Mouse (Mus musculus) midbrain, embryonic 16.5 days (tissue): ENCODE data around the gene Prss8. TPM values are rescaled to one million over a fixed set of nuclear protein-coding genes. Genes with fewer than 3 reads are reported as not detected.
"Not testable (repeated sequence)": the region's sequence is repeated elsewhere in the genome, so short reads cannot be mapped to it uniquely, and the experiment has no call there.

ENCODE experiments used
- ATAC-seq: fragments of 200-750 bp; cut with Nextera tagmentation; 2 replicates; pipeline ENCODE4 v1.8.0; 2017; ENCODE audit warnings: moderate TSS enrichment
- H3K27ac ChIP-seq: fragments of 300-500 bp; sonication (generic); 2 replicates; pipeline ENCODE4 v1.5.1; 2014; ENCODE audit warnings: mild to moderate bottlenecking, low read length, mixed read lengths
- H3K27me3 ChIP-seq: fragments of 300-500 bp; sonication (generic); 2 replicates; pipeline ENCODE4 v1.6.1; 2014; ENCODE audit warnings: low read depth, low read length, mixed read lengths; ENCODE audit not compliant: control insufficient read depth, insufficient read depth
- H3K36me3 ChIP-seq: fragments of 300-500 bp; sonication (generic); 2 replicates; pipeline ENCODE4 v1.6.1; 2014; ENCODE audit warnings: mild to moderate bottlenecking, low read length, moderate library complexity, mixed read lengths; ENCODE audit not compliant: control insufficient read depth, insufficient read depth
- H3K4me1 ChIP-seq: fragments of 300-500 bp; sonication (generic); 2 replicates; pipeline ENCODE4 v1.6.1; 2014; ENCODE audit warnings: mild to moderate bottlenecking, low read length, mixed read lengths; ENCODE audit not compliant: control insufficient read depth, insufficient read depth
- H3K4me2 ChIP-seq: fragments of 300-500 bp; sonication (generic); 2 replicates; pipeline ENCODE4 v1.6.1; 2014; ENCODE audit warnings: mild to moderate bottlenecking, low read length, mixed read lengths
- H3K4me3 ChIP-seq: fragments of 300-500 bp; sonication (generic); 2 replicates; pipeline ENCODE4 v1.5.1; 2014; ENCODE audit warnings: low read depth, mild to moderate bottlenecking, low read length, moderate library complexity, mixed read lengths
- H3K9ac ChIP-seq: fragments of 300-500 bp; sonication (generic); 2 replicates; pipeline ENCODE4 v1.6.1; 2014; ENCODE audit warnings: low read depth, low read length, mixed read lengths
- H3K9me3 ChIP-seq: fragments of 300-500 bp; sonication (generic); replicated peaks from 2 replicates; pipeline ENCODE4 v1.6.1; 2014; ENCODE audit warnings: mild to moderate bottlenecking, low read length, mixed read lengths; ENCODE audit not compliant: control insufficient read depth, poor library complexity, severe bottlenecking
- WGBS: fragments of 180-500 bp; shearing (Covaris S2); extraction: QIAGEN DNeasy Blood & Tissue Kit; methylation state at CpG from one replicate; pipeline ENCODE4 v1.1.7; 2014; 5-methylcytosine and 5-hydroxymethylcytosine counted together
- polyA plus RNA-seq: library from polyadenylated mRNA; unstranded; fragments of >200 nt; fragmentation: Nextera tagmentation; extraction: Ambion mirVana; gene quantifications from 2 replicates; pipeline ENCODE4 v1.2.1, GENCODE M21; 2015

The Prss8 gene
- polyA plus RNA-seq, 1 experiment from 2014 or later = 0.20 TPM

DNA sequence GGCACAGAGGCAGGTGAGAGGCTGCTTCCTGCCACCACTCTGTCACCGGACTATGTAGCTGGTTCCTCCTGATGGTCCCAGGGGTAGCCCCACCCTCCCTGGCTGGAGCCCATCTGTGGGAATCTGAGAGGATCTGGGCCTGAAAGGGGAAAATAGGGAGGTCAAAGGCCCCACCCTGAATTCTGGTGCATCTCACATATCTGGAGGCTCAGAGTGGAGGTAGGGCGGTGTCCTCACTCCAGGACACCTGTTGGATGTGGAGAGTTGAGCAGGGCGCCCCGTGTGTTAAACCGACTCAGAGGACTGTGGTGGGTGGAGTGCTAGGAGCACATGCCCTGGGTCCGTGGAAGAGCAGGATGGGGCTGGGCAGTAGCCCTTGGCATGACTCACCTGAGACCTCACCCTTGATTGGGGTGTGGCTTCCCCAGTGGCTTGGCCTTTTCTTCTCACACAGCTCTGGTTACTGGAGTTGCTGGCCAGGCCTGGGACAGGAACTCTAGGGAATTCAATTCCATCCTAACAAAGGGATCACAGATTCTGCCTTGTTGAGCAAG is 16.6 kb upstream of the Prss8 start, which contains the start of gene Prss36:
Prss36 (minus strand) TSS at position 256 of the 554 bp plus-strand sequence.
- 83% methylated on average over 6 of the region's 6 CpGs for WGBS
- Histone ChIP-seq H3K9ac (no peak within 1 kb of the TSS), H3K27ac (no peak within 1 kb of the TSS), H3K4me1 (no peaks in the 10 kb centered on the region), H3K4me2 (no peak within 1 kb of the TSS), H3K9me3 (no peaks in the 10 kb centered on the region), H3K36me3 (no peaks in the 10 kb centered on the region), H3K27me3 (peaks cover 18% of the 10 kb centered on the region), H3K4me3 (no peak within 1 kb of the TSS)
- no peak for ATAC-seq

DNA sequence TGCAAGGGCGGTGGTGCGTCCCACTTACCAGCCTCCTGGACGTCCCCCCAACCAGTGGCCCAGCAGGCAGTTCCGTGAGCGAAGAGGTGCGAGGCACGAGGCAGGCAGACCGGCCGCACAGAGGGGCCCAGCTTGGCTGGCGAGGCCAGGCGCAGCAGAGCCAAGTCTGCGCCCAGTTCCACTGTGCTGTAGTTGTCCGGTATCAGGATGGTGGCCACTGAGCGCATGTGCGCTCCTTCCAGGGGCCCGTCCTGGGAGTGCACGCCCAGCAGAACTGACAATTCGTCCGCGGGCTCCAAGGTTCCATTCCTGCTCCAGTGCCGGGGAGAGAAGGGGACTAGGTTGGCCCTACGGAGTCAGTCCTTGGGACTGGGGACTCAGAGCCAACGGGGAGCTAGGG is 14.7 kb upstream of the Prss8 start:
- Histone ChIP-seq H3K9me3 (no peaks in the 10 kb centered on the region), H3K9ac (no peak overlapping the region), H3K36me3 (no peaks in the 10 kb centered on the region), H3K27me3 (peaks cover 18% of the 10 kb centered on the region), H3K4me3 (no peak overlapping the region), H3K4me2 (0 out of 2 replicates have a peak overlapping the region, but pooled peaks have one; percentile 13), H3K27ac (no peak overlapping the region), H3K4me1 (no peaks in the 10 kb centered on the region)
- ATAC-seq = no peak
- 17% methylated on average over 23 of the region's 23 CpGs for WGBS

DNA sequence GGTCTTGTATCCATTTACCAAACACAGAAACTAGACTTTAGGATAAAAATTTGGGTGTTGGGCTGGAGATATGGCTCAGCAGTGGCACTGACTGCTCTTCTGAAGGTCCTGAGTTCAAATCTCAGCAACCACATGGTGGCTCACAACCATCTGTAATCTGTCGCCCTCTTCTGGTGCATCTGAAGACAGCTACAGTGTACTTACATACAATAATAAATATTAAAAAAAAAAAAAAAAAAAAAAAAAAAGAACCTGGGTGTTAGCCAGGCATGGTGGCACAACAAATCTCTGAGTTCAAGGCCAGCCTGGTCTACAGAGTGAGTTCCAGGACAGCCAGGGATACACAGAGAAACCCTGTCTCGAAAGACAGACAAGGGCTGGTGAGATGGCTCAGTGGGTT is 12.2 kb upstream of the Prss8 start:
- not testable (repeated sequence) for H3K27ac ChIP-seq, H3K4me3 ChIP-seq, H3K4me2 ChIP-seq, H3K36me3 ChIP-seq, H3K4me1 ChIP-seq, H3K9me3 ChIP-seq, ATAC-seq, H3K9ac ChIP-seq
- H3K27me3 ChIP-seq = peaks cover 18% of the 10 kb centered on the region
- 45% methylated on average over 2 of the region's 2 CpGs for WGBS

DNA sequence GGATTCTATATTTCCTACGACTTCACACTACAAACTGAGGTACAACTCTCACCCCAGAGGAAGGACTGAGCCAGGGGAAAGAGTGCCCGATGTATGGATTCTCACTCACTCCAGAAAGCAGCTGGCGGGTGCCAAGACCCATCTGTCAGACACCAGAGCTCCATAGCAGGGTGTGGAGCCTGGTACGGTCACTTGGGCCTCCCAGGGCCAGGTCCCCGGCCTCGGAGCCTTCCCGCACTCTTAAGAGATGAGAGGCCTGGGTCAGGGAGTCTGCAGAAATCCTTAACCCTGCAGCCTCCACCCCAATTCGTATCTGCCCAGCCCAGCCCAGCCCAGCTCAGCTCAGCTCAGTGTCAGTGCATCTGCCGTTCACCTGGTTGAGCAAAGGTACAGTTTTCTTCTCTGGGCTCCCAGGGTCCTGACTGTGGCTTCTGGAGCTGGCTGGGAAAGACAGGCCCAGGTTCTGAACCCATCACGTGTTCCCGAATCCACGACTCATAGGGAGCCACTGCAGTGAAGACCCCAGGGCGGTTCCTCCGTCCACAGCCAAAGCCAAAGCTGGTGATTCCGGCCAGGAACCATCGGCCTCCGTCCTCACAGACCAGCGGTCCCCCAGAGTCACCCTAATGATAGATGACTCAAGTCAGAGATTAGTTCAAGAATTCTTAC is 6.4 kb upstream of the Prss8 start:
- no peaks in the 10 kb centered on the region for H3K9me3 ChIP-seq
- peak overlapping the region; percentile 80 for H3K4me2 ChIP-seq
- H3K36me3 ChIP-seq = no peaks in the 10 kb centered on the region
- H3K4me3 ChIP-seq = peak overlapping the region; percentile 54
- WGBS = 55% methylated on average over 18 of the region's 18 CpGs
- H3K4me1 ChIP-seq = peaks cover 10% of the 10 kb centered on the region
- peak overlapping the region; percentile 75 for H3K9ac ChIP-seq
- ATAC-seq = peak; percentile 1; the same call in 1 of the 2 replicates
- H3K27me3 ChIP-seq = no peaks in the 10 kb centered on the region
- H3K27ac ChIP-seq = peak overlapping the region; percentile 77

DNA sequence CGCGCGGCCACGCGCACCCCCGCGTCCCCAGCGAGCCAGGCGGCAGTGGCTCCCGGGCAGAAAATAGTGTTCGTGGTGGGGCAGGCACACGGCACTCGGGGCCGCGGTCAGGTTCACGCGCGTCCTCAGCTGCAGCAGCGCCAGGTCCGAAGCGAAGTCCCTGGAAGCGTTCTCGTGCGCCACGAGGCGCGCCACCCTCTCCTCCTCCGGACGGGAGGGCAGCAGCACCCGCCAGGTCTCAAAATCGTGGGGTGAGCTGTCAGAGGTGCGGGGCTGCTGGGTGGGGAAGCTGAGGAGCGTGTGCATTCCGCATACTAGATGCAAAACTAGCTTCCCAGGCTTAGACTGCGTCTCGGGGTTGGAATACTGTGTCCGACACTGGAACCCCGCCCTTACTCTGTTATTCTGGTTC is 5.8 kb upstream of the Prss8 start:
- Histone ChIP-seq H3K27me3 (no peaks in the 10 kb centered on the region), H3K4me3 (peak overlapping the region; percentile 54), H3K27ac (peak overlapping the region; percentile 77), H3K4me2 (peak overlapping the region; percentile 80), H3K9ac (peak overlapping the region; percentile 75), H3K9me3 (no peaks in the 10 kb centered on the region), H3K36me3 (no peaks in the 10 kb centered on the region), H3K4me1 (peaks cover 10% of the 10 kb centered on the region)
- ATAC-seq = peak; percentile 77
- WGBS = under 1% methylated on average over 35 of the region's 38 CpGs

DNA sequence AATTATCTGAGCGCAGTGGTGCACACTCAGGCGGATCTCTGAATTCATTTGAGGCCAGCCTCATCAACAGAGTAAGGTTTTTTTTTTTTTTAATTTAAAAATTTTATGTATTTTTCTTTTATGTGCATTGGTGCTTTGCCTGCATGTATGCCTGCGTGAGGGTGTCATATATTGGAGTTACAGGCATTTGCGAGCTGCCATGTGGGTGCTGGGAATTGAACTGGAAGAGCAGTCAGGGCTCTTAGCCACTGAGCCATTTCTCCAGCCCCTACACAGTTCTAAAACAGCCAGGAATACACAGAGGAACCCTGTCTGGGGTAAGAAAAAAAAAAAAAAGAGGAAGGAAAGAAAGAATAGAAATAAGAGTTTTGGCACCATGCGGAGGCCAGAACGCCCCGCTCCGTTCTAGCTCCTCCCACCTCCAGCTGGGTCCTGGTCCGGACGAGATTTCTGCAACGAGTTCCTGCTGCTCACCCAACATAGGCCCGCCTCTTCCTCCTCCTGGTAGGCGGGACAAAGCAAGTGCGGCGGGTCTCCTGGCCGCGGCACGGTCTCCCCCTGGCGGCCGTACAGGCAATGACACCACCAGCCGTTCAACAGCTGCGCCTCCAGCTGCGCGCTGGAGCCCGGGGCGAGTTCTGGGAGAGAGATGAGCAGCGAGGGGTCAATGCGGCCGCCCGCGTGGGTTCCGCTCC is 5.3 kb upstream of the Prss8 start:
- WGBS = 6% methylated on average over 31 of the region's 32 CpGs
- H3K27me3 ChIP-seq = peaks cover 3% of the 10 kb centered on the region; the same call in 1 of the 2 replicates
- H3K4me1 ChIP-seq = peaks cover 10% of the 10 kb centered on the region
- no peaks in the 10 kb centered on the region for H3K36me3 ChIP-seq
- H3K27ac ChIP-seq = peak overlapping the region; percentile 77
- no peaks in the 10 kb centered on the region for H3K9me3 ChIP-seq
- peak overlapping the region; percentile 80 for H3K4me2 ChIP-seq
- peak overlapping the region; percentile 54 for H3K4me3 ChIP-seq
- ATAC-seq = peak; percentile 95
- peak overlapping the region; percentile 75 for H3K9ac ChIP-seq

DNA sequence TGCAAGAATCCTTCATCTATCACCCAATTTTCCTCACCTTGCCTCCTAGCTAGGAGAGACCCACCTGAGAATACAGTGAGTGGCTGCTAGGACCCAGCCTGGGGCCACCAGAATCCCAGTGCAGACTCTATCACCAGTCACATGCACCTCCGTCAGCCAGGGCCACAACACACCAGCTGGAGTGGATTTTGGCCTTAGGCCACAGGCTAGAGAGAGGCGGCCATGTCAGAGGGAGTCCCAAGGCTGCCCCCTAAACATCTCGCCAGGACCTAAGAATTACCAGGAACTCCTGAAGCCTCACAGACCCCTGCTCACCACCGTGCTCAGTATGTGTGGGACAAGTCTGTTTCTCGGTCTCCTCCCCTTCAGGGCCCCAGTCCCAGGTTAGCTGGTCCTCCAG is 4.2 kb upstream of the Prss8 start:
- Histone ChIP-seq H3K27me3 (peaks cover 11% of the 10 kb centered on the region), H3K4me2 (no peak overlapping the region), H3K36me3 (no peaks in the 10 kb centered on the region), H3K9me3 (no peaks in the 10 kb centered on the region), H3K9ac (no peak overlapping the region), H3K4me3 (no peak overlapping the region), H3K4me1 (peaks cover 10% of the 10 kb centered on the region), H3K27ac (no peak overlapping the region)
- WGBS = 96% methylated on average over 5 of the region's 5 CpGs
- no peak for ATAC-seq

DNA sequence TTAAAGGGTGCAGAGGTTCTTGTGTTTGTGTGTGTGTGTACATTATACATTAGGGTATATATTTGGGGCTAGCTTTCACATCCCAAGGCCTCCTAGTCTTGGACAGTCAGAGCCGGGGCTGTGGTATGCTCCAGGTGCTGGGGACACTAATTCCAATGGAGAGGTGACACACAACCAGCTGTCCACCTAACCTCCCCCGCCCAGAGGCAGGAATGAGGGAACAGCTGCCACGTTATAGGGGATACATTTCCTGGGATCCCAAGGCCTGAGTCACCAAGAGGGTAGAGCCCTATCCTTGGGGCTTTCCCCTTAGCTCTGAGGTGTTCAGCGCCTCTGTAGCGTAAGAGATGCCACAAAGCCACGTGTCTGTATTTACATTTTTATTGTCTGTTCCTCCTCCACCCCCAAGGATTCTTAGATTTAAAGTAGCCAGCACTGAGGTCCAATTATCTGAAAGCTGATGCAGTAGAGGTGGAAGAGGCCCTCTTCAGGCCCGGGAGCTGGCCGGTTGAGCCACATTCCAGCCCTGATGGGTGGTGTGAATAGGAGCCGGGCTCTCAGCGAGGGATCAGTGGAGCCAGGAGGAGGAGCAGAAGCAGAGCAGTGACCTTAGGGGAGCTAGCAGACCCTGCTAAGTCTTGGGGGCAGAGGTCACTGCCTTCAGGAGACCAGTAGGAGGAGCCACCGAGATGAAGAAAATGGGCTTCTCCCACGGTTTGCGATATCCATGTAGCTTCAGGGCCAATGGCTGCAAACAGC is 2.5 kb upstream of the Prss8 start:
- WGBS = 16% methylated on average over 13 of the region's 13 CpGs
- Histone ChIP-seq H3K27me3 (peaks cover 26% of the 10 kb centered on the region), H3K36me3 (no peaks in the 10 kb centered on the region), H3K4me1 (peaks cover 10% of the 10 kb centered on the region), H3K4me3 (no peak overlapping the region), H3K4me2 (no peak overlapping the region), H3K27ac (no peak overlapping the region), H3K9ac (no peak overlapping the region), H3K9me3 (no peaks in the 10 kb centered on the region)
- ATAC-seq = no peak
